Mouse (Mus musculus) ES-E14 (cell line): ENCODE data around the gene Il15ra.

ENCODE experiments used
- CHD2 ChIP-seq: IDR thresholded peaks from 2 replicates; pipeline ENCODE4 v1.6.1; 2014; ENCODE audit warnings: mild to moderate bottlenecking, low read depth, low read length, inconsistent platforms
- HCFC1 ChIP-seq: IDR thresholded peaks from 2 replicates; pipeline ENCODE4 v1.6.1; 2012; ENCODE audit warnings: low read length, inconsistent platforms, borderline replicate concordance; ENCODE audit not compliant: insufficient read depth
- MAFK ChIP-seq: IDR thresholded peaks from 2 replicates; pipeline ENCODE4 v1.6.1; 2014; ENCODE audit warnings: mild to moderate bottlenecking, low read depth, low read length, inconsistent platforms; ENCODE audit not compliant: insufficient read depth
- ZC3H11A ChIP-seq: IDR thresholded peaks from 2 replicates; pipeline ENCODE4 v1.6.1; 2012; ENCODE audit warnings: low read depth, mild to moderate bottlenecking, inconsistent platforms, low read length, borderline replicate concordance
- ZNF384 ChIP-seq: IDR thresholded peaks from 2 replicates; pipeline ENCODE4 v1.6.1; 2012; ENCODE audit warnings: low read depth, low read length, inconsistent platforms

- TF ChIP-seq MAFK (no peak), ZC3H11A (no peak), ZNF384 (no peak), HCFC1 (no peak), CHD2 (no peak)
Observed at GRCm38 (mm10) chr2:11718573-11718972, 13.5 kb downstream of the Il15ra start.
